Mouse (Mus musculus) heart, postnatal 0 days (tissue): Measurements from ENCODE around the gene Homer3. TPM values are rescaled to one million over a fixed set of nuclear protein-coding genes. Genes with fewer than 3 reads are reported as not detected.

Experiments used
- ATAC-seq: fragments of 200-750 bp; cut with Nextera tagmentation; 2 replicates; pipeline ENCODE4 v1.8.0; 2017; ENCODE audit warnings: low read depth, moderate number of reproducible peaks, moderate library complexity; ENCODE audit not compliant: insufficient read depth
- DNase-seq: peaks from one replicate; pipeline ENCODE4 v3.0.0-alpha.2; 2016; ENCODE audit warnings: low spot score
- H3K27ac ChIP-seq: fragments of 300-500 bp; sonication (generic); 2 replicates; pipeline ENCODE4 v1.5.1; 2014; ENCODE audit warnings: low read depth, mild to moderate bottlenecking
- H3K27me3 ChIP-seq: fragments of 300-500 bp; sonication (generic); 2 replicates; pipeline ENCODE4 v1.6.1; 2014; ENCODE audit warnings: low read length, mixed read lengths; ENCODE audit not compliant: control insufficient read depth, insufficient read depth
- H3K36me3 ChIP-seq: fragments of 300-500 bp; sonication (generic); replicated peaks from 2 replicates; pipeline ENCODE4 v1.6.1; 2014; ENCODE audit warnings: low read length, mixed read lengths; ENCODE audit not compliant: control insufficient read depth, insufficient read depth
- H3K4me1 ChIP-seq: fragments of 300-500 bp; sonication (generic); 2 replicates; pipeline ENCODE4 v1.6.1; 2014; ENCODE audit warnings: antibody characterized with exemption; ENCODE audit not compliant: control insufficient read depth, insufficient read depth
- H3K4me2 ChIP-seq: fragments of 300-500 bp; sonication (generic); 2 replicates; pipeline ENCODE4 v1.6.1; 2014; ENCODE audit warnings: low read depth, mild to moderate bottlenecking, low read length, moderate library complexity
- H3K4me3 ChIP-seq: fragments of 300-500 bp; sonication (generic); 2 replicates; pipeline ENCODE4 v1.5.1; 2014; ENCODE audit warnings: low read depth, low read length
- H3K9ac ChIP-seq: fragments of 300-500 bp; sonication (generic); replicated peaks from 2 replicates; pipeline ENCODE4 v1.6.1; 2014; ENCODE audit warnings: low read depth, low read length, mixed read lengths
- H3K9me3 ChIP-seq: fragments of 300-500 bp; sonication (generic); replicated peaks from 2 replicates; pipeline ENCODE4 v1.6.1; 2016; ENCODE audit warnings: low read length; ENCODE audit not compliant: control insufficient read depth
- CTCF ChIP-seq: IDR thresholded peaks from 2 replicates; pipeline ENCODE4 v1.5.1; 2016; ENCODE audit warnings: antibody characterized with exemption, control low read depth, low read depth
- EP300 ChIP-seq: IDR thresholded peaks from 2 replicates; pipeline ENCODE4 v1.6.1; 2016; ENCODE audit warnings: antibody characterized with exemption, low read depth
- WGBS: fragments of 180-500 bp; shearing (Covaris S2); extraction: QIAGEN DNeasy Blood & Tissue Kit; methylation state at CpG from one replicate; pipeline ENCODE4 v1.1.7; 2014; 5-methylcytosine and 5-hydroxymethylcytosine counted together
- polyA plus RNA-seq: library from polyadenylated mRNA; unstranded; fragments of >200 nt; fragmentation: Nextera tagmentation; extraction: Ambion mirVana; gene quantifications from 2 replicates; pipeline ENCODE4 v1.2.1, GENCODE M21; 2015
- total RNA-seq: library from RNA; depleted of rRNA; stranded (reverse); fragments of >200 nt; gene quantifications from 2 replicates; pipeline ENCODE4 v1.2.3, GENCODE M21; 2014; ENCODE audit warnings: low replicate concordance

The Homer3 gene
- total and polyA plus RNA-seq, 2 experiments from 2014 or later = 19.5 to 29.1 TPM

DNA sequence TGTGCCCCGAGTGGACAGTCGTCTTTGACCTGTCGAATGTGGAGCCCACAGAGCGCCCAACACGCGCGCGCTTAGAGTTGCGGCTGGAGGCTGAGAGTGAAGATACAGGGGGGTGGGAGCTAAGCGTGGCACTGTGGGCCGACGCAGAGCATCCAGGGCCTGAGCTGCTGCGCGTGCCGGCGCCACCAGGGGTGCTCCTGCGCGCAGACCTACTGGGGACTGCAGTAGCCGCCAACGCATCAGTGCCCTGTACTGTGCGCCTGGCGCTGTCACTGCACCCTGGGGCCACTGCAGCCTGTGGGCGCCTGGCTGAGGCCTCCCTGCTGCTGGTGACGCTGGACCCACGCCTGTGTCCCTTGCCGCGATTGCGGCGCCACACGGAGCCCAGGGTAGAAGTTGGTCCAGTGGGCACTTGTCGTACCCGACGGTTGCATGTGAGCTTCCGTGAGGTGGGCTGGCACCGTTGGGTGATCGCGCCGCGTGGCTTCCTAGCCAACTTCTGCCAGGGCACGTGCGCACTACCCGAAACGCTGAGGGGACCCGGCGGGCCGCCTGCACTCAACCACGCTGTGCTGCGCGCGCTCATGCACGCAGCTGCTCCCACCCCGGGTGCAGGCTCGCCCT lies 48.2 kb downstream of the Homer3 start:
- Histone ChIP-seq H3K9me3 (no peaks in the 10 kb centered on the region), H3K9ac (no peak overlapping the region), H3K27me3 (peaks cover 11% of the 10 kb centered on the region; the same call in 1 of the 2 replicates), H3K4me2 (peak overlapping the region; percentile 8; the same call in 1 of the 2 replicates), H3K36me3 (peaks cover 45% of the 10 kb centered on the region), H3K4me3 (no peak overlapping the region), H3K27ac (no peak overlapping the region), H3K4me1 (no peaks in the 10 kb centered on the region)
- WGBS = 45% methylated on average over 53 of the region's 53 CpGs
- TF ChIP-seq EP300 = no peak
- peak; percentile 33 for TF ChIP-seq CTCF
- ATAC-seq (peak; percentile 69), DNase-seq (peak; percentile 57)

DNA sequence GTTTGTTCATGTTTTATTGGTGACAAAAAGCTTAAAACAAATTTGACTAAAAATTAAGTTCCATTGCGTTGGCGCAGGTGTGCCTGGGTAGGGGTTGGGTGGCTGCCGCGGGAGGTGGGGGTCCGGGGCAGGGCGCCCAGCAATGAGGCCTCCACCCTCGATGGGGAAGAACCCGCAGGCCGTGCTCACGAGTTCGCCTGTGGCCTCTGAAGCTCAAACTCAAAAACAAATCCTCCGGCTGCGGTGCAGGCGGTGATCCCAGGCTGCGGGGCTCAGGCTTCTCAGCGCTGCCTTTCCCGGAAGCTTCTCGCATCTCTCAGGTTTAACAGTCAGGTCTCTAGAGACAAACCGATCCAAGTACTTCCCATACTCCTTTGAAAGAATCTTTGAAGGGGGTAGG lies 48.9 kb downstream of the Homer3 start:
- H3K9ac ChIP-seq = no peak overlapping the region
- peaks cover 52% of the 10 kb centered on the region for H3K36me3 ChIP-seq
- DNase-seq (no peak), ATAC-seq (no peak)
- H3K27me3 ChIP-seq = peaks cover 11% of the 10 kb centered on the region; the same call in 1 of the 2 replicates
- no peaks in the 10 kb centered on the region for H3K9me3 ChIP-seq
- H3K4me3 ChIP-seq = no peak overlapping the region
- no peak overlapping the region for H3K4me2 ChIP-seq
- no peaks in the 10 kb centered on the region for H3K4me1 ChIP-seq
- TF ChIP-seq CTCF = no peak
- TF ChIP-seq EP300 = no peak
- H3K27ac ChIP-seq = no peak overlapping the region
- 90% methylated on average over 19 of the region's 19 CpGs for WGBS

DNA sequence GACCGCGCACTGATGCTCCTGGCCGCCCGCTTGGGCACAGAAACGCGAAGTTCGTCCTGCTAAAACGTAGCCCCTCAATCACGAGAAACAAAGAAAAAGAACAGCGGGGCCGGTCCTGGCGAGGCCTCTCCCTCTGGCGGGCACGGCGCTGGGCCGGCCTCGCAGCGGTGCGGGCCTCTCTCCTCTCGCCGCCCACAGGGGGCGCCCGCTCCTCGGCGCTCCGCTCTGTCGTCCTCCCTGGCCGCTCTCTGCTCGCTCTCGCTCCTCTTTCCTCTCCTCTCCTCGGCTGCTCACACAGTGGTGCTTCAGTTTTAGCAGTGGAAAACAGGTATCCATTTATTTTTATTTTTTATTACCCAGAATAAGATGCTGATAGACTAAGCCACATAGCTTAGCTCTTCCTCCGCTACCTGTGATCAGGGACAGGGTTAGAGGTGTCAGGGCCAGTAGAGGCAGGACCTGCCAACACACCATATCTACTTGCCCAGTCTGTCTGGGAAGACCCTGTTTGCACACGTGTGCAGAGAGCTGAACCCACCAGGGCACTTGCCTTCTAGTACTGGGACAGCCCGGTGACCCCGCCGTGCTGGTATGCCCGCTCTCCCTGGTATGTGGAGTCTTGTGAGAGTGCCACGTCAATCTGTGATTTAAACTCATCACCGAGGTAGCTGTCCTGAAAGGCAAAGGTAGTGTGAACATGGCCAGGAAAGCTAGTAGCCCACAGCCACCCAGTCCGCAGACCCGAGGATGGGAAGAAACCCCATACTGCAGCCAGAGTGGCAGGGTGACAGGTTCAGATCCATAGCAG lies 49.6 kb downstream of the Homer3 start:
- Histone ChIP-seq H3K27me3 (peaks cover 11% of the 10 kb centered on the region; the same call in 1 of the 2 replicates), H3K4me2 (no peak overlapping the region), H3K27ac (no peak overlapping the region), H3K4me3 (no peak overlapping the region), H3K9me3 (no peaks in the 10 kb centered on the region), H3K4me1 (no peaks in the 10 kb centered on the region), H3K36me3 (peaks cover 60% of the 10 kb centered on the region), H3K9ac (no peak overlapping the region)
- 35% methylated on average over 39 of the region's 41 CpGs for WGBS
- peak; percentile 79 for DNase-seq
- ATAC-seq = peak; percentile 73
- no peak for TF ChIP-seq EP300
- TF ChIP-seq CTCF = peak; percentile 66

DNA sequence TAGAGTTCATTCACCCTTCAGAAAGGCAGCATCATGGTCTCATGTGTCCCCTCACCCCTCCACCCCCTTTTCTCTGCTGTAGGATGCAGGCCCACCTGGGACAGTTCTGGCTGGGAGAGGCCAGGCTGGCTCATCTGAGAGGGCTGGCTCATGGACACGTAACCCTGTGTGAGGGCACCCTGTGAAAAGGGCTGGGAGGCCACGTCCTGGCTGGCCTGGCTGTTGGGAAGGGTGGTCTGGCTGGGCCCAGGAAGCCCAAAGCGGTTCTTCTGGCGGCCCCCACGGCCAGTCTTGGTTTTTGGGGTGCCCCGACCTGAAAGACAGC lies 50.2 kb downstream of the Homer3 start:
- no peaks in the 10 kb centered on the region for H3K9me3 ChIP-seq
- H3K4me3 ChIP-seq = no peak overlapping the region
- TF ChIP-seq CTCF (no peak), EP300 (no peak)
- peaks cover 65% of the 10 kb centered on the region for H3K36me3 ChIP-seq
- no peaks in the 10 kb centered on the region for H3K4me1 ChIP-seq
- no peak overlapping the region for H3K9ac ChIP-seq
- H3K4me2 ChIP-seq = no peak overlapping the region
- ATAC-seq (no peak), DNase-seq (no peak)
- WGBS = 92% methylated on average over 6 of the region's 6 CpGs
- H3K27me3 ChIP-seq = peaks cover 11% of the 10 kb centered on the region; the same call in 1 of the 2 replicates
- no peak overlapping the region for H3K27ac ChIP-seq

DNA sequence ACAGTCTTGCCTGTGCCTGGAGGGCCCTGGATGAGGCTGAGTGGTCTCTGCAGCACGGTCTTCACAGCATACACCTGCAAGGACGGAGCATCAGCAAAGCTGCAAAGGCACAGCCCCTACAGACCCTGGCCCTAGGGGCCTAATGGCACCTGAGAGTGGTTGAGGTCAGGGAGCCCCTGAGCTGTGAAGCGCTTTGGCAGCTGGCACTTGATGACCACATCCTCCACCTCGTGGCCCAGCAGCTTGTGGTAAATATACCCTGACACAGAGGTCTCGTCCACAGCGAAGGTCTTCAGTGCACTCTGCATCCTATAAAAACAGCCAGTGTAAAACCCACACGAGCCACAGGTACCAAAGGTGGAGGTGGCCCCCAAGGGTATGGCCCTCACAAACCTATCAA lies 56.3 kb downstream of the Homer3 start:
- no peak overlapping the region for H3K9ac ChIP-seq
- WGBS = 82% methylated on average over 7 of the region's 7 CpGs
- H3K27ac ChIP-seq = no peak overlapping the region
- ATAC-seq = no peak
- peaks cover 97% of the 10 kb centered on the region for H3K36me3 ChIP-seq
- no peaks in the 10 kb centered on the region for H3K4me1 ChIP-seq
- TF ChIP-seq EP300 (no peak), CTCF (no peak)
- no peak for DNase-seq
- H3K27me3 ChIP-seq = no peaks in the 10 kb centered on the region
- H3K9me3 ChIP-seq = no peaks in the 10 kb centered on the region
- no peak overlapping the region for H3K4me3 ChIP-seq
- H3K4me2 ChIP-seq = no peak overlapping the region
